Mouse (Mus musculus): ENCODE results near the gene Cebpa. TPM values are rescaled to one million over a fixed set of nuclear protein-coding genes. Genes with fewer than 3 reads are reported as not detected.

Cebpa gene
- polyA plus RNA-seq, 1 experiment from 2014 or later: 3.0 TPM

- Histone ChIP-seq H3K27me3 (peaks cover 69% of the 10 kb centered on the region), H3K4me2 (replicated peaks) (peak overlapping the region; percentile 95), H3K9ac (no peak overlapping the region), H3K4me1 (peaks cover 26% of the 10 kb centered on the region), H3K9me3 (no peaks in the 10 kb centered on the region), H3K27ac (no peak overlapping the region), H3K4me3 (peak overlapping the region; percentile 55), H3K36me3 (no peaks in the 10 kb centered on the region)
- 24% methylated on average over 8 of the region's 8 CpGs for whole genome bisulfite sequencing
- no peak for ATAC-seq (ENCODE audit: insufficient number of reproducible peaks, insufficient read depth, low FRiP score, low TSS enrichment)
These were observed 2.1 kb downstream of the Cebpa start for GRCm38 (mm10) chr7:35121150-35121549.

DNA sequence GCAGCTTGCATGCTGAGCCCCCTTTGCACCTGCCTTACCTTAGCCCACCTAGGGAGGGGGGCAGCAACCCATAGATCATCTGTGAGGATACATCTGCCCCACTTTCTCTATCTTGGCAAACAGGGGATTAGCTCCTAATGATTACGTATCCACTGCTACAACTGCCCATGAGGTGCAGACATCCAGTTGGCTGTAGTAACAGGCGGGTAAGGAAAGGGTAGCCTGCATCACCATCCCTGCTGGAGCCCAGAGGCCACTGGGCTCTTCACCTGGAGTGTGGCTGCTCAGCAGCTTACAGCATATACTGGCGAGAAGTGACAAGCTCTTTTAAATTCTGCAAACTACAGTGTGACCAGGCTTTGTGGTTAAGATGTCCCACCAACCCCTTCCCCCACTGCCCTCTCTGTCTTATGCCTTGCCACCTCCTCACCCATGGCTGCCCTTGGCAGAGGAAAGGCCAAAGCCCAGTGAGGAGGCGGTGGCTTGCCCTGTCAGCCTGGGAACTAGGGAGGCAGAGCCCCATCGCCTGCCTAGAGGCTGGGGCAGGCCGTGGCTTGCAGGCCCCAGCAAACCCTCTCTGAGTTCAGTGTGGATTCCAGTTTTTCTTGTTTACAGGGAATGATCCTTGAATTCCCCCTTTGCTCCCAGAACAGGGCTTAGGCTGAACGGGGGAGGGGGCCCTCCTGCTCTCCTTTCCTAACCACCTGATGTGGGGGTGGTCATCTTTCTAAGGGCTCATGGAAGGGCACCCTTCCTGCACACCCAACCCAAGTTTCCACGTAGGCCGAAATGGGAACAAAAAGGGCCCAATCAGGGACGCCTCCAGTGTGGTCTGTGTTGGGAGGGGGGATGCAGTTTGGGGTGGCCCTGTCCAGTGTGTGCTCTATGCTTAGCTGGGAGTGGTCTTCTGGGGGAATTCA is 3.6 kb downstream of the Cebpa start:
- Histone ChIP-seq H3K9me3 (no peaks in the 10 kb centered on the region), H3K4me3 (no peak overlapping the region), H3K27me3 (peaks cover 54% of the 10 kb centered on the region), H3K9ac (no peak overlapping the region), H3K27ac (no peak overlapping the region), H3K4me1 (peaks cover 25% of the 10 kb centered on the region), H3K36me3 (no peaks in the 10 kb centered on the region), H3K4me2 (replicated peaks) (no peak overlapping the region)
- ATAC-seq (ENCODE audit: insufficient number of reproducible peaks, insufficient read depth, low FRiP score, low TSS enrichment): no peak
- WGBS: 56% methylated on average over 10 of the region's 10 CpGs

DNA sequence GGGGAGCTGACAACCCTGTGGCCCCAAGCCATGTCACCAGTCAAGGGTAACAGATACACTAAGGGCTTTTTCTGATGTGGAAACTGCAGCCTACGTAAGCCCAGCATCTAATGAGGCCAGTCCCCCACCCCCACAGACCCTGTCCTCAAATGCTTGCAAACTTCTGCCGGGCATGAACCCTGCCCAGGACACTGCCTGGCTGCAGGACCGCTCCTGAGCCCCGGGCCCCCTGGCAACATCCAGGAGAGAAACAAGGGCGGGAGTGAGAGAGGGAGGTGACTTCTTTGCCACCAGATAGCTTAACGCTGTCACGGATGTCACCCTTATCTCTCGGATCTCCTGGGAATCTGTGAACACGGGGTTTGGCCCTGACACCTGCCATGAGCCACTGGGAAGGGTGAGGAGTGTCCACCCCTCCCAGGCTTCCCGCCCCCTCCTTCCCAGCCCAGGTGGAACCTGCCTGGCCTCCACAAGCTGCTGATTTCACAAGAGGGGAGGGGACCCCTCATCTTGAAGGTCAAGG is 4.4 kb downstream of the Cebpa start:
- no peak overlapping the region for H3K4me2 ChIP-seq (replicated peaks)
- H3K27ac ChIP-seq: no peak overlapping the region
- WGBS: 33% methylated on average over 10 of the region's 10 CpGs
- H3K9me3 ChIP-seq: no peaks in the 10 kb centered on the region
- ATAC-seq (ENCODE audit: insufficient number of reproducible peaks, insufficient read depth, low FRiP score, low TSS enrichment): no peak
- no peaks in the 10 kb centered on the region for H3K36me3 ChIP-seq
- H3K9ac ChIP-seq: no peak overlapping the region
- peaks cover 49% of the 10 kb centered on the region for H3K27me3 ChIP-seq
- H3K4me3 ChIP-seq: no peak overlapping the region
- peaks cover 20% of the 10 kb centered on the region for H3K4me1 ChIP-seq

- H3K4me2 ChIP-seq (replicated peaks): no peak overlapping the region
- ATAC-seq (ENCODE audit: insufficient number of reproducible peaks, insufficient read depth, low FRiP score, low TSS enrichment): no peak
- no peak overlapping the region for H3K27ac ChIP-seq
- no peaks in the 10 kb centered on the region for H3K36me3 ChIP-seq
- H3K9ac ChIP-seq: no peak overlapping the region
- WGBS: 33% methylated on average over 5 of the region's 5 CpGs
- peaks cover 20% of the 10 kb centered on the region for H3K4me1 ChIP-seq
- peaks cover 49% of the 10 kb centered on the region for H3K27me3 ChIP-seq
- no peaks in the 10 kb centered on the region for H3K9me3 ChIP-seq
- no peak overlapping the region for H3K4me3 ChIP-seq
These were observed 5.1 kb downstream of the Cebpa start for GRCm38 (mm10) chr7:35124216-35124615.

DNA sequence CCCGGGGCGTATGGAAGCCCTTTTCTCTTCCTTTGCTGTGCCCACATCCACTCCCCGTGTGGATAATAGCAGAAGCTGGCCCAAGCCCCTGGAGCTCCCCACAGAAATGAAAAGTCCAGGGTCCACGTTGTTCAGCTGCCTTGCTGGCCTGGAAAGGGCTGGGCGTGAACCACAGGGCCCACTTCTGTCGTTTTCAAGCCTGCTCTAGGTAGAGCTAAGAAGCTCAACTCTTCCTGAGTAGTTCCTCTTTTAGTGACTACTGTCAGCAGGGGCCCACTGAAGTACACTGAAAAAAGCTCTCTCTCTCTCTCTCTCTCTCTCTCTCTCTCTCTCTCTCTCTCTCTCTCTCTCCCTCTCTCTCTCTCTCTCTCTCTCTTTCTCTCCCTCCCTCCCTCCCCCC is 5.7 kb downstream of the Cebpa start:
- WGBS: 44% methylated on average over 6 of the region's 6 CpGs
- no peak overlapping the region for H3K27ac ChIP-seq
- no peak for ATAC-seq (ENCODE audit: insufficient number of reproducible peaks, insufficient read depth, low FRiP score, low TSS enrichment)

DNA sequence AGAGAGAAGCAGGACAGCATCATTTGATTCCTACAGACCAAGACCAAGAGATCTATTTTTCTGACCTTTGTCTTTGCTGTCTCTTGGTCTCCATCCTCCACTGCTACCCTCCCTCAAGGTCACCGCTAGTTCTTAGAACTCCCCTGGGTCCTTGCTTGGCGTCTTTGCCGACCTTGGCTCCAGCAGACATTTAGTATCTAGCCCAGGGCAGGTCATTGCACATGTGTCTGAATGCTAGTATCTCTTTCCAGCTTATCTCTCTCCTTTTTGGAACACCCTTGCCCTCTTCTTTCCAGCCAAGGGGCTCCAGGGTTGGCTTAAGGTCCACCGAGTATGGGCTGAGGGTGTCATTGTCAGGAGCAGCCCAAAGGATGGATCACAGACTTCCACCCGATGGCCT is 6.9 kb downstream of the Cebpa start:
- peaks cover 32% of the 10 kb centered on the region for H3K27me3 ChIP-seq
- H3K27ac ChIP-seq: no peak overlapping the region
- H3K4me2 ChIP-seq (replicated peaks): no peak overlapping the region
- H3K9me3 ChIP-seq: no peaks in the 10 kb centered on the region
- no peaks in the 10 kb centered on the region for H3K36me3 ChIP-seq
- no peak overlapping the region for H3K4me3 ChIP-seq
- H3K4me1 ChIP-seq: peaks cover 8% of the 10 kb centered on the region; the same call in 1 of the 2 replicates
- 70% methylated on average over 5 of the region's 5 CpGs for WGBS
- H3K9ac ChIP-seq: no peak overlapping the region
- no peak for ATAC-seq (ENCODE audit: insufficient number of reproducible peaks, insufficient read depth, low FRiP score, low TSS enrichment)

More for the DNA sequence above, 5.7 kb downstream of the Cebpa start:
- H3K9me3 ChIP-seq: no peaks in the 10 kb centered on the region
- no peak overlapping the region for H3K4me3 ChIP-seq
- H3K4me1 ChIP-seq: peaks cover 15% of the 10 kb centered on the region
- H3K9ac ChIP-seq: no peak overlapping the region
- no peak overlapping the region for H3K4me2 ChIP-seq (replicated peaks)
- H3K36me3 ChIP-seq: no peaks in the 10 kb centered on the region
- H3K27me3 ChIP-seq: peaks cover 44% of the 10 kb centered on the region

DNA sequence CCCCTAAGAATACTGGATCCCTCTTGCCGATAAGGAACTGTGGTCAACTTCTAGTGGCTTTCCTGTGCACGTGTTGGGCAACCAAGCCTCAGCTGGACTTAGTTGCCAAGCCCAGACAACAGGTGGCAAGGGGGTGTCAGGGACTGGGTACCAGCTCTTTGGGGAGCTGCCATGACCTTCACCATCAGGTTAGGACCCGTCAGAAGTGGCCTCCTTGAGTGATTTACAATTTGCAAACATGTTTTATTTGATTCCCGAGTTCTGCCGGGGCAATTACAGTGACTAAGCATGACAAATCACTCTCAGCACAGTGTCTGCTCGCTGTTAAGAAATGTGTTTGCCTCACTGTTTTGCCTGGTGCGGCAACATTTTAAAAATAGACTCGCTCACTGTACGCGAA is 7.9 kb downstream of the Cebpa start:
- Histone ChIP-seq H3K9me3 (no peaks in the 10 kb centered on the region), H3K36me3 (no peaks in the 10 kb centered on the region), H3K4me1 (0 out of 2 replicates have a peak, but pooled peaks cover 6% of the 10 kb centered on the region), H3K4me2 (replicated peaks) (no peak overlapping the region), H3K4me3 (no peak overlapping the region), H3K27ac (no peak overlapping the region), H3K27me3 (peaks cover 21% of the 10 kb centered on the region), H3K9ac (no peak overlapping the region)
- WGBS: 58% methylated on average over 10 of the region's 10 CpGs
- no peak for ATAC-seq (ENCODE audit: insufficient number of reproducible peaks, insufficient read depth, low FRiP score, low TSS enrichment)

DNA sequence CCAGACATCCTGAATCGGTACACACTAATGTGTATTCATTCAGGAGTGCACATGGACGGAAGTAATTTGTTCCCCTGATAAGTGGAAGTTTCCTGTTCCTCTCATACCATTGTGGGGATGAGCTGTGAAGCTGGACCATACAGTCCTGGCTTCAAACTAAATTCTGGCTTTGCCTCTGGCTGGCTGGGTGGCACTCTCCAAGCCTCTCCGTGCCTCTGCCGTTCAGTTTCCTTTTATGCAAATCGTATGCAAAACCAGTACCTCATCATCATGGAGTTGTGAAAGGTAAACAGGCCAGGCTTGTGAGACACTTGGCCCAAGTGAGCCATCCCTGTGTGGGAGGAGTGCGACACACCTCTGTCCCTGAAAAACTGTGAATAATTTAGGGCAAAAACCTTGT is 8.6 kb downstream of the Cebpa start:
- Histone ChIP-seq H3K9me3 (no peaks in the 10 kb centered on the region), H3K27ac (no peak overlapping the region), H3K4me1 (0 out of 2 replicates have a peak, but pooled peaks cover 6% of the 10 kb centered on the region), H3K9ac (no peak overlapping the region), H3K27me3 (peaks cover 14% of the 10 kb centered on the region), H3K4me3 (no peak overlapping the region), H3K36me3 (no peaks in the 10 kb centered on the region), H3K4me2 (replicated peaks) (no peak overlapping the region)
- ATAC-seq (ENCODE audit: insufficient number of reproducible peaks, insufficient read depth, low FRiP score, low TSS enrichment): no peak
- WGBS: 28% methylated on average over 6 of the region's 6 CpGs

- Histone ChIP-seq H3K9ac (no peak overlapping the region), H3K27ac (no peak overlapping the region), H3K4me3 (no peak overlapping the region), H3K4me1 (no peaks in the 10 kb centered on the region), H3K27me3 (peaks cover 4% of the 10 kb centered on the region; the same call in 1 of the 2 replicates), H3K36me3 (no peaks in the 10 kb centered on the region), H3K4me2 (replicated peaks) (no peak overlapping the region), H3K9me3 (no peaks in the 10 kb centered on the region)
- ATAC-seq (ENCODE audit: insufficient number of reproducible peaks, insufficient read depth, low FRiP score, low TSS enrichment): no peak
- WGBS: 48% methylated on average over 17 of the region's 17 CpGs
These were observed 9.8 kb downstream of the Cebpa start for GRCm38 (mm10) chr7:35128677-35129567.

DNA sequence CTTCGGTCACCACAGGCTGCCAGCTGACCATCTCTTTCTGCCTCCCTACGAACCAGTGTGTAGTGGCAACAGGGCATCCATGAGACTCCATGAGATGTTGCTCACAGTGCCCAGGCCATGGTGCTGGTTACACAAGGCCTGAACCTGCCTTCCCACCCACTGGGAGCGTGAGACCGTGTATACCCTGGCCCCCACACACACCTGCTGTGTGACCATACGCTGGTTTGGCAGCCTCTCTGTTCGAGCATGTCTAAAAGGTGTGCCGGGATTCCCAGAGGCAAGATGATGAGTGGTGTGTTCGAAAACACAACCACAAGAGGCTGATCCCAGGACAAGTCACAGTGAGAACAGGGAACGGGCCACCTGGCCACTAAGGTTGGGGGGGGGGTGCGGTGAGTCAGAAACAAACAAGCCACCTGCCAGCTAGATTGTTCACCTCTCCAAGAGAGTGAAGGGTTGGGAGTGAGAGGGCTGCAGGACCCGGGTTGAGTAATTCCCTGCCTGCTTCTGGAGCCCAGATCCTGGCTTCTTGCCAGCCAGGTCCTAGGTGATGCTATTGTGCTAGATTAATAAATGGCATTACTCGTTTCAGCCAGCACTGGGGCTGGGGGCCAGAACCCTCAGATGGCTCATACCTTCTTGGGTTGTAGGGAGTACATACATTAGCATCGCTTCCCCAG is 11.1 kb downstream of the Cebpa start:
- 81% methylated on average over 13 of the region's 13 CpGs for WGBS
- H3K9me3 ChIP-seq: no peaks in the 10 kb centered on the region

DNA sequence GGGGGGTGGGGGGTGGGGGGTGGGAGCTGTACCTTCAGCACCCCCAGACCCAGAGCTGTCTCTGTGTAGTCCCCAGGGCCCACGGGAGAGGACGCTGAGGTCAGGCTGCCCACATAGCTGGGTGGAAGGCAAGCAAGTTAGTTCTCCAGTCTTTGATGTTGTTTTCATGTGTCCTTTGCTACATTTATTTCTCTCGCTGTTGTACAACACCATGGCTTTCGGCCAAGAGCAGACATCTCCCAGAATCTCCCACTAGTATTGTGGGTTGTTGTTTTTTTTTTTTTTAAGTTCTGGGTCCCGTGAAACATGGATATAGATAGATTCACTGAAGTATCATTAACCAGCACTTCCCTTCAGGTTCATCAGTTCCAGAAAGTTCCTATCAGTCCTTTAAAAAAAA is 11.8 kb downstream of the Cebpa start:
- no peaks in the 10 kb centered on the region for H3K27me3 ChIP-seq
- no peak overlapping the region for H3K4me3 ChIP-seq
- peaks cover 5% of the 10 kb centered on the region; the same call in 1 of the 2 replicates for H3K4me1 ChIP-seq
- WGBS: 93% methylated on average over 5 of the region's 5 CpGs
- ATAC-seq (ENCODE audit: insufficient number of reproducible peaks, insufficient read depth, low FRiP score, low TSS enrichment): no peak
- H3K27ac ChIP-seq: no peak overlapping the region
- no peaks in the 10 kb centered on the region for H3K9me3 ChIP-seq
- H3K9ac ChIP-seq: no peak overlapping the region
- H3K4me2 ChIP-seq (replicated peaks): no peak overlapping the region
- no peaks in the 10 kb centered on the region for H3K36me3 ChIP-seq

More for the DNA sequence above, 11.1 kb downstream of the Cebpa start:
- H3K27me3 ChIP-seq: no peaks in the 10 kb centered on the region
- H3K9ac ChIP-seq: no peak overlapping the region
- no peak overlapping the region for H3K27ac ChIP-seq
- no peak overlapping the region for H3K4me2 ChIP-seq (replicated peaks)
- peaks cover 4% of the 10 kb centered on the region; the same call in 1 of the 2 replicates for H3K4me1 ChIP-seq
- H3K36me3 ChIP-seq: no peaks in the 10 kb centered on the region
- no peak overlapping the region for H3K4me3 ChIP-seq
- ATAC-seq (ENCODE audit: insufficient number of reproducible peaks, insufficient read depth, low FRiP score, low TSS enrichment): no peak

Data from embryonic facial prominence, embryonic 12.5 days (tissue).